Mouse (Mus musculus) cerebellum, adult 2 months (tissue): ENCODE results near the gene Ptpn14.

Experiments used
- CTCF ChIP-seq: fragments of 200-500 bp; IDR thresholded peaks from 2 replicates; pipeline ENCODE4 v1.5.1; 2011; ENCODE audit warnings: low read depth, mild to moderate bottlenecking, control low read depth, low read length, moderate library complexity, borderline replicate concordance; ENCODE audit not compliant: insufficient read depth
- POLR2A ChIP-seq: fragments of 200-500 bp; IDR thresholded peaks from 2 replicates; pipeline ENCODE4 v1.6.1; 2011; ENCODE audit warnings: low read length, control low read depth, borderline replicate concordance; ENCODE audit not compliant: insufficient read depth

DNA sequence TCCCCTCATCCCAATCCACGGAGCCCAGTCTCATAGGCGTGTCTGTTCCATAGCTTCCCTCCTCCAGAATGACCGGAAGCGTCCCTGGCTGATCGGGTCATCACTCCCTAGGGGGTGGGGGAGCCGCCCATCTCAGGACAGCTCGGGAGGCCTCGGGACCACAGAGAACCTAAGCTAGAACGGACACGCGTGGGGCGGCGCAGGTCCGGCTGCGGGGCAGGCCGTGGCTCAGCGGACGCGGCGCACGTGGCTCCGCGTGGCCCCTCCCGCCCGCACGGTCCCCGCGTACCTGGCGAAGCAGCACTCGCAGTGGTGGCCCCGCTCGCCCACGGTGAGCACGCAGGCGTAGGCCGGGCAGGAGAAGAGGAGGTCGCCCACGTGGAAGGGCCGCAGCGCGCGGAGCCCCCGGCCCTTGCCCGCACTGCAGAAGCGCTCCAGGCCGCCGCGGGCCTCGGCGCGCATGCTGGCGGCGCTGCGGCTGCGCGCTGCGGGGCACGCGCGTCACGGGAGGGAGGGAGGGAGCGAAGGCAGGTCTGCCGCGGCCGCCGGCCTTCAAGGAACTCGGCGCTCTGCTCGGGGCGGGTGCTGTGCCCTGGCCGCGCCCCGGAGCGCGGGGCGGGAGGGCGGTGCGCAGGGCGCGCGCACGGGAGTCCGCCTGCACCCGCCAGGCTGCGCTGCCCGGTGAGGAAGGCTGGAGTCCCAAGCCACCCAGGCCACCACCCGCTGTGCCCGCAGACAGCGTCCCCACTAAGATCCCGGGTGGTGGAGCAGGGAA, 193.9 kb downstream of the Ptpn14 start, which contains the start of gene Smyd2:
- peak; percentile 62; the same call in 1 of the 2 replicates for TF ChIP-seq POLR2A
- TF ChIP-seq CTCF = no peak
